8 mouse cellular contexts compared by ENCODE assay signal in genomic region chr5:32136301-32136863, GRCm38 (mm10). TPM values are rescaled to one million over a fixed set of nuclear protein-coding genes. Genes with fewer than 3 reads are reported as not detected.
DNase-seq lines count a peak whose midpoint lies in the region; ATAC-seq and TF ChIP-seq lines count a peak whose summit lies in the region.

No protein-coding gene starts in this region.

- H3K9ac ChIP-seq in forebrain, embryonic 16.5 days (replicated peaks; ENCODE audit: low read depth, low read length) = peak overlapping the region; percentile 77

- H3K36me3 ChIP-seq in G1E (replicated peaks) = no peaks in the 10 kb centered on the region
- H3K36me3 ChIP-seq in forebrain, embryonic 16.5 days (ENCODE audit: control insufficient read depth, insufficient read depth) = no peaks in the 10 kb centered on the region

- peak; percentile 33 for DNase-seq in G1E (ENCODE audit: low spot score)
- DNase-seq in brain, adult 2 months (ENCODE audit: low read depth, low spot score) = peak; percentile 64
- peak; percentile 81 for DNase-seq in heart, postnatal 4 days
- DNase-seq in layer of hippocampus, adult 9-11 months = peak; percentile 49
- DNase-seq in lung, postnatal 14 days = peak; percentile 81
- DNase-seq in right cerebral cortex, postnatal 10 days (ENCODE audit: low spot score in 2 of 2) = peak; percentile 53 to 62
- peak; percentile 72 to 75 for DNase-seq in urinary bladder, postnatal 4 days (ENCODE audit: low spot score in 2 of 2)

- H3K27me3 ChIP-seq in G1E (ENCODE audit: insufficient read depth, low read length) = peaks cover 60% of the 10 kb centered on the region
- peaks cover 18% of the 10 kb centered on the region for H3K27me3 ChIP-seq in forebrain, embryonic 16.5 days (replicated peaks; ENCODE audit: control insufficient read depth, insufficient read depth, low read length)

- H3K27ac ChIP-seq in forebrain, embryonic 16.5 days (ENCODE audit: low read length) = peak overlapping the region; percentile 89

- peak overlapping the region; percentile 95 for H3K4me2 ChIP-seq in forebrain, embryonic 16.5 days (ENCODE audit: low read length)

- H3K9me3 ChIP-seq in G1E (replicated peaks) = peaks cover 15% of the 10 kb centered on the region
- H3K9me3 ChIP-seq in forebrain, embryonic 16.5 days (ENCODE audit: control insufficient read depth, low read length) = no peaks in the 10 kb centered on the region

- H3K4me3 ChIP-seq in G1E (ENCODE audit: low read depth, low read length) = peak overlapping the region; percentile 53
- peak overlapping the region; percentile 71 for H3K4me3 ChIP-seq in forebrain, embryonic 16.5 days (replicated peaks; ENCODE audit: low read length)

- H3K4me1 ChIP-seq in G1E (ENCODE audit: insufficient read depth, low read depth, low read length) = peaks cover 13% of the 10 kb centered on the region
- H3K4me1 ChIP-seq in forebrain, embryonic 16.5 days (replicated peaks; ENCODE audit: control insufficient read depth, insufficient read depth, low read length) = peaks cover 31% of the 10 kb centered on the region

- under 1% methylated on average over 63 of the region's 63 CpGs for WGBS in forebrain, embryonic 16.5 days

- no peak for TF ChIP-seq CTCF in G1E (IDR thresholded peaks at IDR 0.05; ENCODE audit: low read depth, low read length)

- ATAC-seq in G1E (ENCODE audit: extremely low read depth, insufficient number of reproducible peaks, low FRiP score, poor library complexity, severe bottlenecking) = no peak
- no peak for ATAC-seq in forebrain, embryonic 16.5 days

RNA-seq across cellular contexts. Expression of gene Fosl2, which starts 0.8 kb away (rescaled TPM):
- 0.15 and 0.34 TPM in 2 replicates for total RNA-seq in G1E (2014; fragmentation: Nextera tagmentation)
- 1.1 and 1.8 TPM in 2 replicates for total RNA-seq in G1E (2017)
- polyA plus RNA-seq in G1E (2012) = 0.42 and 0.72 TPM in 2 replicates
- polyA plus RNA-seq in forebrain, embryonic 16.5 days (2015; fragmentation: Nextera tagmentation; extraction: Ambion mirVana) = 3.7 and 3.8 TPM in 2 replicates
- 10 to 100 TPM; 25.0 to 26.8 TPM for total RNA-seq in heart, postnatal 4 days (2021)

Comparison
In these comparisons a context has a peak if more than half of its experiments do, and no peak if none do; other contexts are left out.
1. RNA of gene Fosl2, which starts 0.8 kb away (total RNA-seq): 25.0 to 26.8 TPM in heart, postnatal 4 days; 0.15 to 1.8 TPM in G1E; every median in the first group is over 4 times any median in the second.
2. Peak in every context shown above with its lines, with median percentiles within 50 percentile points of each other: DNase-seq.